Mouse (Mus musculus) bone marrow, adult 2 months (tissue): ENCODE measurements around the gene H1foo. TPM values are rescaled to one million over a fixed set of nuclear protein-coding genes. Genes with fewer than 3 reads are reported as not detected.

Experiments used
- H3K27ac ChIP-seq: fragments of 200-500 bp; 2 replicates; pipeline ENCODE4 v1.5.1; 2012; ENCODE audit warnings: low read depth, mild to moderate bottlenecking, control low read depth, inconsistent platforms, low read length; ENCODE audit not compliant: control insufficient read depth, poor library complexity, insufficient read depth
- H3K4me1 ChIP-seq: fragments of 200-500 bp; 2 replicates; pipeline ENCODE4 v1.6.1; 2011; ENCODE audit warnings: low read length; ENCODE audit not compliant: control insufficient read depth, insufficient read depth
- H3K4me3 ChIP-seq: fragments of 200-500 bp; replicated peaks from 2 replicates; pipeline ENCODE3; 2011; ENCODE audit warnings: mild to moderate bottlenecking, low read depth, low read length, control low read depth; ENCODE audit not compliant: control insufficient read depth
- CTCF ChIP-seq: fragments of 200-500 bp; IDR thresholded peaks from 2 replicates; pipeline ENCODE4 v1.5.1; 2011; ENCODE audit warnings: low read length, control low read depth; ENCODE audit not compliant: control insufficient read depth, insufficient read depth
- POLR2A ChIP-seq: fragments of 200-500 bp; IDR thresholded peaks from 2 replicates; pipeline ENCODE4 v1.6.1; 2011; ENCODE audit warnings: low read depth, mild to moderate bottlenecking, control low read depth, low read length, borderline replicate concordance; ENCODE audit not compliant: control insufficient read depth
- WGBS: fragments of 180-500 bp; shearing (Covaris S2); methylation state at CpG from one replicate; pipeline ENCODE4 v1.1.7; 2018; 5-methylcytosine and 5-hydroxymethylcytosine counted together
- polyA plus RNA-seq: library from polyadenylated mRNA; stranded (reverse); fragments of >200 nt; gene quantifications from 2 replicates; pipeline ENCODE4 v1.2.4, GENCODE M21; 2011; ENCODE audit warnings: low replicate concordance; ENCODE audit not compliant: missing spikeins, insufficient read depth, insufficient read length

Gene H1foo
- polyA plus RNA-seq, 1 experiment: not detected

GRCm38 (mm10) chr6:115918615-115919014 is 26.1 kb upstream of the H1foo start:
- H3K4me1 ChIP-seq: no peaks in the 10 kb centered on the region; the same call in 1 of the 2 replicates
- WGBS: 64% methylated on average over 1 of the region's 1 CpGs
- H3K4me3 ChIP-seq: no peak overlapping the region
- no peak overlapping the region for H3K27ac ChIP-seq
- TF ChIP-seq POLR2A (no peak), CTCF (no peak)

- H3K4me1 ChIP-seq: no peaks in the 10 kb centered on the region
- TF ChIP-seq CTCF (no peak), POLR2A (no peak)
- no peak overlapping the region for H3K27ac ChIP-seq
- WGBS: 85% methylated on average over 5 of the region's 5 CpGs
- no peak overlapping the region for H3K4me3 ChIP-seq
Observed at GRCm38 (mm10) chr6:115919876-115920275, 24.9 kb upstream of the H1foo start.

- Histone ChIP-seq H3K27ac (no peak overlapping the region), H3K4me1 (no peaks in the 10 kb centered on the region), H3K4me3 (no peak overlapping the region)
- WGBS: 57% methylated on average over 6 of the region's 6 CpGs
- no peak for TF ChIP-seq CTCF
- TF ChIP-seq POLR2A: no peak
Observed at GRCm38 (mm10) chr6:115924829-115925228, 19.9 kb upstream of the H1foo start.

GRCm38 (mm10) chr6:115926416-115926815 is 18.3 kb upstream of the H1foo start:
- no peaks in the 10 kb centered on the region for H3K4me1 ChIP-seq
- TF ChIP-seq POLR2A (no peak), CTCF (no peak)
- no peak overlapping the region for H3K27ac ChIP-seq
- H3K4me3 ChIP-seq: no peak overlapping the region
- 81% methylated on average over 10 of the region's 10 CpGs for WGBS

- H3K4me3 ChIP-seq: no peak overlapping the region
- no peaks in the 10 kb centered on the region for H3K4me1 ChIP-seq
- TF ChIP-seq POLR2A: no peak
- no peak for TF ChIP-seq CTCF
- no peak overlapping the region for H3K27ac ChIP-seq
- 82% methylated on average over 10 of the region's 10 CpGs for WGBS
Observed at GRCm38 (mm10) chr6:115927292-115928242, 17.2 kb upstream of the H1foo start.

GRCm38 (mm10) chr6:115930018-115930417 is 14.7 kb upstream of the H1foo start:
- Histone ChIP-seq H3K27ac (no peak overlapping the region), H3K4me3 (no peak overlapping the region), H3K4me1 (no peaks in the 10 kb centered on the region)
- TF ChIP-seq POLR2A: no peak
- no peak; the same call in 1 of the 2 replicates for TF ChIP-seq CTCF
- 86% methylated on average over 5 of the region's 5 CpGs for WGBS

- WGBS: 91% methylated on average over 14 of the region's 14 CpGs
- Histone ChIP-seq H3K4me1 (no peaks in the 10 kb centered on the region), H3K27ac (no peak within 1 kb of the TSS), H3K4me3 (no peak within 1 kb of the TSS)
- no peak for TF ChIP-seq POLR2A
- no peak for TF ChIP-seq CTCF
Observed at GRCm38 (mm10) chr6:115931639-115932038, 13.1 kb upstream of the H1foo start, which contains the start of gene Rho. Gene Rho (plus strand): TSS chr6:115931748.

- TF ChIP-seq POLR2A (no peak), CTCF (no peak)
- 85% methylated on average over 3 of the region's 3 CpGs for WGBS
- no peak overlapping the region for H3K4me3 ChIP-seq
- no peak overlapping the region for H3K27ac ChIP-seq
- H3K4me1 ChIP-seq: no peaks in the 10 kb centered on the region
Observed at GRCm38 (mm10) chr6:115932391-115932790, 12.3 kb upstream of the H1foo start.
